Mouse (Mus musculus) forelimb bud, embryonic 11.5 days (tissue): ENCODE results near the gene Fam210b.

Experiments used
- DNase-seq: peaks from one replicate; pipeline ENCODE4 v3.0.0-alpha.2; 2012; ENCODE audit warnings: low read depth, low spot score

Fam210b gene

GRCm38 (mm10) chr2:172349776-172350175 is 4.4 kb downstream of the Fam210b start:
- DNase-seq = no peak

DNA sequence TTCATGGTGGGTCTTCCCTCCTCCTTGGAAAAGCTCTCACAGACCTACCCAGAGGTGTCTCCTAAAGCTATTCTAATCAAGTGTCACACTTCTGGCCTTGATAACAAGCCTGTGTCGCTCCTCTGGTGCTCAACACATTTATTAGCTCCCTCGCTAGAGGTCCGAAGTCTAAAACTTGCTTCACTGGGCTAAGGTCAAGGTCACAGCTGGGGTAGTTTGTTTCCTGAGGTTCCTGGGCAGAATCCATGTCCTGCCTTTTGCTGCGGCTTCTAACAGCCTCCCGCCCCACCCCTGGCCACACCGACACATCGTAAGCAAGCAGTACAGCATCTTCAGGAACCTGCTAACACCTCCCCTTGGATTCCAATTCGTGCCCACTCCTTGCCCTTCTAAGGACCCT is 5.4 kb downstream of the Fam210b start:
- DNase-seq = no peak

DNA sequence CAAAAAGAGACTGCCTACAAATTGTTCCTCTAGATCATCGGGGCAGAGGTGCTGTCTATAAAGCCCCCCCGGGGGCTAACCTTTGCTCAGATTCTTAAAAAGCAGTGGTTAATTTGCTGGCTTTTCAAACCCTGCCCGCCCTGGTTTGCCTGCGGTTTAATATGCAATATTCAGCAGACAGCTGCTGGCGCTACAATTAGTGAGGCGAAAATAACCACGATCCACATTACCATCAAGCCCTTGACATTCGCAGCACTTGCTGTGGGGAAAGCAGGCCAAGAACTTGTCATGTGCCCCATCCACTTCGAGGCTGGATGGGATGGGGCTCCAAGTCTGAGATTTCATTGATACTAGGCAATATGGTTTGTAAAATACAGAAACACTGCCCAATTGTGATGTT is 7.9 kb downstream of the Fam210b start:
- DNase-seq = no peak

DNA sequence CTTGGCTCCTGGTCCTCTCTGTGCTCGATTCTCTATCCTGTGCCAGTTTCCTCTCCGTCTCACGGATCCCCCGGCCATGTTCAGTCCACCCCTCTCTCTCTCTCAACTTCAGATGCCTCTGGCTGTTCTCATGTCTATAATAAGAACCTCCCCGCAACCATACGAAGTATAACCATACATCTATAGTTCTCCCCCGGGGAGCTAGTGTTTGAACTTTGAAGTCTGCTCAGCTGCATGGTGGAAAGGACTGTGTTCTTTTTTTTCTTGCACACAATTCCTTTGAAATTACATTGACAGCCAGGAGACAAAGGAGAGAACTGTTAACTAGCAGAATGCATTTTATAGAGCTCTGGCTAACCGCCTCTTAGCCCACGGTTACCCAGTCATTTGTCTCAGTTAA is 9.4 kb downstream of the Fam210b start:
- DNase-seq = no peak

GRCm38 (mm10) chr2:172355833-172356232 is 10.5 kb downstream of the Fam210b start:
- no peak for DNase-seq

DNA sequence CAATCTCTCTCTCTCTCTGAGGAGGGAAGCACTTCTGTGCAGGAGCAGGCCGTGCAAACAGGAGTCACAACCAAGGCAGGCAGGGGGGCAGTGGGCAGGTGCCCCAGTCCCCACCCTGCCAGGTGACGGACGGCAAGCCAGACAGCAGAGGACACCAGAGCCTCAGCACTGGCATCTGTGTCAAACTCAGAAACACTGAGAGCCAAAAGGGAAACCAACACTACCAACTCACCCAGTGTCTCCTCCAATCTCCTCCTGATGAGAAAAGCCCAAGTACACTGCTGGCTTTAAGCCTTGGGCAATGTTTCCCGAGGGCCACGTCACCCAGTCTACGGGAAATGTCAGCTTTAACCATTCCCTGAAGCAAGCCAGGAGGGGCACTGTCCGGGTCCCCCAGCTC is 17.8 kb downstream of the Fam210b start:
- no peak for DNase-seq

DNA sequence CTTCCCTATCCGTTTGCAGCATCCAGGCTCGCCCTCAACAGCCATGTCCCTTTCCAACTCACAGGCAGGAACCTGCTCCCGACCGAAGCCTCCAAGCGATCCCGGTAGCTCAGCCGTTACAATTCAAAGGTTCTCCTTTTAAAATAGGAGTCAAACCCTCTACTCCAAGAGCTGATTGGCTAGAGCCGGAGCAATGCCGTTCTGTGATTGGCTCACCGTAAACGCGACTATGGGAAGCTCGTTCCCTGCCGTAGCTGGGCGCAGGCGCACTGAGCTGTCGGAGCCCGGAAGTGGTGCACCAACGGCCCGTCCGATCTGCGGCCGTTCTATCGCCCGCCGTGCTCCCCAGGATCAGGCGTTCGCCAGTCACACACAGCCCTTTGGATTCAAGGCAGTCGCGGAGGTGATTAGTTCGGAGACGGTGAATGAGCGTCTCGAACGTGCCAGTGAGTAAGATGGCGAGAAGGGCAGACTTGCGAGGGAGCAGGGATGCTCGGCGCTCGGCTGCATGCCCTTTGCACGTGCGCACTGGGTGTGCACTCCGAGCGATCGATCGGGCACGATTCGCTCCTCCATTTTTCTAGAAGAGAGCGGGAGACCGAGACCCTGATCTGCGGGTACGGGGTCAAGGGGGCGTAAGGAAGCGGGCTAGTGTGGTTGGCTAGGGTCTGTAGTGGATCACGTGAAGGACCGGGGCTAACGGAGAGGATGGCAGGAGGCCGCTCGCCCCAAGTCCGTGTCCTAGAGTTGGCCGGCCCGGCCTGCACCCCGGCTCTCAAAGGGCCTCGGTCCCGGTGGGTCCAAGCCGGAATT is 25.3 kb downstream of the Fam210b start, which contains the start of the genes Aurka and Cstf1:
Gene Aurka (minus strand): TSS at position 125 of the 813 bp plus-strand sequence.
Gene Cstf1 (plus strand): TSS at position 271 of the 813 bp plus-strand sequence.
- DNase-seq = peak; percentile 97

DNA sequence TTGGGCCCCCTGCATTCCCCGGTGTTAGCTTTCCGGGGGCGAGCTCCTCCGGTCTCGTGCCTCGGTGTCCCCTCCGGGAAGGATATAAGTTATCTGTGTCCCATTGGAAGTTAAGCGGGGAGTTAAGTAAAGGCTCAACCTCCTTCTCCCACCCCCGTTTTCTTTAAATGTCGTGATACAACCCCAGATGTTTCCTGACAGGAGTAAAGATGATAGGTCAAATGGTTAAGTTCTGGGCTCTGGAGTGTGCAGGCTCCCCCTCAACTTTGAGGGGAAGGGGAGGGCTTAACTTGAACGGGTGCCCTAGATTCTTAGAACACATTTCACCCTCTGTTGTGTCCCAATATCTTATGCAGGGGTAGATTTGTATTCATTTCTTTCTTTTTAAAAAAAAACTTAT is 25.9 kb downstream of the Fam210b start:
- DNase-seq = no peak

DNA sequence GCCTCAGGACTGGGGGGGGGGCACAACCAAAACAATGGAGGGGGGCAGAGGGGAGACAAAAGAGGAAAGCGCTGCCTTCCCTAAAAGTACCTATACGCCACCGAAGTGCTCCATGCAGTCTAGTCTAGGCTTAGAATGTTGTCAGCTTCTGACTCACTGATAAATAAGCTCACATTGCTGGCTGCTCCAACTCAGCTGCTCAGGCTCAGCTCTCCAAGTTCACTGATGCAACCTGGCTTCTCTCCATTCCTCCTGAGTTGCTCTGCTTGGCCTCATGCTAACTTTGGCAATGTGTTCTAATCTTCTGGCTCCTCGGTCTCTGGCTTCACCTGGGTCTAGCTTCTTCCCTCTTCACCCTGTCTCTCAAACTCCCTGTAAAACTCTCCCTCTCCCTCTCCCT is 31.2 kb downstream of the Fam210b start:
- DNase-seq = no peak

DNA sequence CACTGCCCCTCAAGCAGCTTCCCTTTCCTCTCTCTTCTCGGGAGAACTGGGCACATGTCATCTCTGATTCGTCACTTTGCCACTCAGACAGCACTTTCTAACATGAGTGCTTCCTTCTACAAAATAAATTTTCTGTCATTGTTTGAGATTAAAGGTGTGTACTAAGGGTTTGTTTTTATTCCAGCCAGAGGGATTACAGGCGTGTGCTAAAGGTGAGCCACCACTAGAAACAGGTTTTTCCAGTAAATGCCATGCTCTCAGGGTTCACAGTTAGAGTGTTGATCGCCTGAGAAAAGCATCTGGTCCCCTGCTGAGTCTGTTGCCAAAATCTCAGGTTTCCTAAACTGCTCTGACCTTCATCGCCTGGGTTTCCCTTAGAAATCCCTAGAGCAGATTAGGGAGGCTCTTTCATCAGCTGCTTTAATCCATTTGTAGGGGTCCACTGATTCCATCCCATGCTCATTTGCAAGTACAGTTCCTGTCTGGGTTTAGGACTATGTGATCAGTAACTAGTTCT is 31.7 kb downstream of the Fam210b start:
- no peak for DNase-seq

DNA sequence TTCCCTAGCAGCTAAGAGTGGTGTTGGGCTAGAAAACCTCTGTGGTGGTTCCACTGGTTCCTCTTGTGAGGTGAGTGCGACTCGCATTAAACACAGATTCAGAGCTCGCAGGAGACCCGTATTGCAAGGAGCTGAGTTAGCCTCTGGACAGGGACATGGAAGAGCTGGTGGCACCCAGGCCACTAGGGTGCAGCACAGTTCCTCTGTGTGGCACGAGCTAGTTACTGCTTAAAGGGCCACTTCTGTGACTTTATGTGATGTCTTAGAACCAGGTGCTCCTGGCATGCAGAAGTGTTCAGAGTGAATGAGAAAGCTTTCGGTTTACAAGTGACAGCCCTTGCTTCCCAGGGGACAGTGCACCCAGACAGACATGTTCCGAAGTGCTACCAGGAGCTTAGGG is 33.0 kb downstream of the Fam210b start:
- no peak for DNase-seq

DNA sequence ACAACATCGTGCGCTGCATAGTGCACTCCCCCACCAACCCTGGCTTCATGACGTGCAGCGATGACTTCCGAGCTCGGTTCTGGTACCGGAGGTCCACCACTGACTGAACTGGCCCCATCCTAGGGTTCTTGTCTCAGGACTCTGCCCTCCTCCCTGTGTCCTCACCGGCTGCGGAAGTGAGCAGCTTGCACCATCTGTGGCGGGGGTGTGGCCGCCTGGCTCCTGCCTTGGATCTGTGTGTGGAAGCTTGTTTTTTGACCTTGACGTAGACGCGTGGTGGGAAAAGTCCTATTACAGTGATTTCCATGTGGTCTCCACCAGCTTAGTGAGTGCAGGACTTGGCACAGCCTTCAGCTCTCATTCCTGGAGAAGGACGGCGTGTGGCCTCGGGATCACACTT is 35.1 kb downstream of the Fam210b start:
- no peak for DNase-seq

- no peak for DNase-seq
Observed at GRCm38 (mm10) chr2:172381341-172381740, 36.0 kb downstream of the Fam210b start.

- no peak for DNase-seq
Observed at GRCm38 (mm10) chr2:172381898-172382297, 36.5 kb downstream of the Fam210b start.

DNA sequence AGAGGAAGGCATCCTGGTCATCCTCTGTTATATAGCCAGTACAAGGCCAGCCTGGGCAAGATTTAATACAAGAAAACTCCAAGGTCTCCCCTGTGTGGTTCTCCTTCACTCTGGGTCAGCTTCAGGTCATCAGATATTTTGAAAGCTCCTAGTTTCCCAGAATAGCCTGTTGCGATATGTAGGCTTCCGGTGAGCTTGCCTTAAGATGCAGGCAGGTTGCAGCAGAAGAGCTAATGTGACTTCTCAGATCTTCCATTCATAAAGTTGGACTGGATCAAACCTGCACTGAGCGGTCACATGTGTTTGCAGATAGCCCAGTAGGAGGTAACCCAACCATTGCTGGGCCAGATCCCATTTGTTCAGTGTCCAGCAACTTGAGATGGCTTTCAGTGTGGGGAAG is 39.4 kb downstream of the Fam210b start:
- no peak for DNase-seq

- no peak for DNase-seq
Observed at GRCm38 (mm10) chr2:172390341-172390740, 45.0 kb downstream of the Fam210b start.

DNA sequence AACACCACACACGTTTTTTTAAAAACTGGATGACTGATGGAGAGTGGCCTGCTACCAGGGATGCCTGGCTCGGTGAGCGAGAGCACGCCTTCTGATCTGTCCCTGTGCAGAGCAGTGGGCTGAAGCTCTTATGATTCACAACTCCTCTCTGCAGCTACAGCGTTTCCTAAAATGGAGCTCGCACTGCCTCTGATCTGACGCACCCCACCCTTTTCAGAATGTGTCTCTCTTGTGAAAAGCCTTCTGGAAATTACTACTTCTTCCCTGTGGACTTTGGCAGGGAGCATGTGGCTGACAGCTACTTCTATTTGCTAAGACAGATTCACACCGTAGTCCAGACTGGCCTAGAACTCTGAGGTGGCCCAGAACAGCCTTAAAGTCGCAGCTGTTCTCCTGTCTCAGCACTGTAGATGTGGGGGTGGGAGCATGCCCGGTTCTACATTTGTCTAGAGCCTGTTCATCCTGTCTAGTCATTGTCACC is 46.7 kb downstream of the Fam210b start:
- DNase-seq = no peak

DNA sequence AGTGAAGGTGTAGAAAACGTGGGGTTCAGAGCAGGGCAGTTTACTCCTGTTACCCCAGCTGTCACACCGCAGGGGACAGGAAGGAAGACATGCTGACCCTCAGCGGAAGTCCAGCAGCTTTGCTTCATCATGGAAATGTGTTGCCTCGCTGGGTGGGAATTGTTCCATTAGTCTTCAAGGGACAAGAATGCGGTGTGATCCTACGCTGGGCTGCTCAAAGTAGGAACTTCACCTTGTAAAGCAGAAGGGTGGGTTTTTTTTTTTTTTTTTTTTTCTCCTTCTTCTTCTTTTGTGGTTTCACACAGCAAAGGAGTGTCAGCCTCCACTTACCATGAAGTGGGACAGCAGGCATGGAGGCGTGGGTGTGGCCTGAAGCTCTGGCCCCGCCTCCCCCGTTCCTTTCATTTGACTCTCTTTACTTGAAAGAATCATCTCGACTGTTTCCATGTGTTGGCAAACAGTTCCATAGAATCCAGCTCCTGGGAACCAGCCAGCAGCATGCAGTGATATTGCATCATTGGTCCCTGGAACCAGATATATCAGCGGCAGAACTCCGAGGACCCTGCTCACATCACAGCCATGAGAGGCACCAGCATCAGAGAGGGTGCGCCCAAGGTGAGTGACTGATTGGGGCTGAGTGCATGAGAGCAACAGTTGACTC is 48.2 kb downstream of the Fam210b start, which contains the start of gene Cass4:
Gene Cass4 (plus strand): TSS at position 404 of the 661 bp plus-strand sequence.
- no peak for DNase-seq

DNA sequence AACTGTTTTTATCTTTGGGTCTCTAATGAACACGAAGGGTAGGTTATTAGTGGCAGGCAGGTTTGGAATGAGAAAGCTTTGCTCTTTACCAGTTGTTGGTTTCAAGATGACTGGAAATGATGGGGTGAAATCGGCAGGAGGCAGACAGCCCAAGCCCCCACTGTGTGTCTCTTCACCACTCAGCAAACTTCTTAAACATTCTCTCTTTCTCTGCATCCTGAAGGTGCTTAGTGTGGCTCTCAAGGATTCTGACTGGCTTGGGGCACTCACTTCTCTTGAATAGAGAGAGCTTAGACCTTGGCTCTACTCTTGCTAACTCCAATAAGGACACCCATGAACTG is 48.7 kb downstream of the Fam210b start:
- no peak for DNase-seq

- DNase-seq = no peak
Observed at GRCm38 (mm10) chr2:172394671-172395070, 49.3 kb downstream of the Fam210b start.

- DNase-seq = no peak
Observed at GRCm38 (mm10) chr2:172395961-172396360, 50.6 kb downstream of the Fam210b start.

DNA sequence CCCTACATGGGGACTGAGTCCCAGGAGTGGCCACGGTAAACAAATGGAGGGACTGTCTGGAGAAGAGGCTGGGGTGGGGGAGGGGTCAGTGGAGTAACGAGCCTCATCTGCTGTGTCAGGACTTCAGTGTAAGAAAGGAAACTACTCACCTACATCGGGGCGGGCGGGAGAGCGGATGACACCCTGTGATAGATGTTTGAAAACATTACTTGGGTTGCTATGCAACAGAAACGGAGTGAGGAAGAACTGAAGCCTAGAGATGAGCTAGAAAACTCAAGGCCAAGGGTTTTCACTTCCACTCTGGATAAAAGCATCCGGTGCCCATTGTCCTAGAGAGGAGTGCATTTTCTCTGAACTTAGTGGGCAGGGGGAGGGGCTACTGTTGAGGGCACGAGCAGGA is 54.5 kb downstream of the Fam210b start:
- no peak for DNase-seq
